ENCODE assay signal across 18 mouse cellular contexts in genomic region chr5:45065917-45066699, GRCm38 (mm10).
"Had no signal": no experiment of that assay in that cellular context is flagged by ENCODE, and none has a peak within 500 bp of the region (broad histone marks: within the 10 kb centered on the region; RNA-seq: fewer than 3 reads in every experiment).

No protein-coding gene starts in this region.

- H3K4me1 ChIP-seq: limb, embryonic 15.5 days; liver, embryonic 13.5 days; lung, embryonic 15.5 days; megakaryocyte, embryonic 14.5 days; midbrain, embryonic 12.5 days; neural tube, embryonic 15.5 days had no signal

- H3K4me3 ChIP-seq: left cerebral cortex, adult 2 months; limb, embryonic 15.5 days; liver, embryonic 13.5 days; lung, embryonic 15.5 days; megakaryocyte, embryonic 14.5 days; midbrain, embryonic 12.5 days; neural tube, embryonic 15.5 days had no signal

- H3K27ac ChIP-seq: left cerebral cortex, adult 2 months; limb, embryonic 15.5 days; liver, embryonic 13.5 days; lung, embryonic 15.5 days; macrophage; midbrain, embryonic 12.5 days; neural tube, embryonic 15.5 days had no signal

- ATAC-seq: intestine, embryonic 16.5 days; liver, postnatal 0 days; midbrain, embryonic 16.5 days had no signal

- H3K4me2 ChIP-seq: limb, embryonic 15.5 days; liver, embryonic 13.5 days; lung, embryonic 15.5 days; midbrain, embryonic 12.5 days; neural tube, embryonic 15.5 days had no signal

- H3K9me3 ChIP-seq: limb, embryonic 15.5 days; liver, embryonic 13.5 days; lung, embryonic 15.5 days; midbrain, embryonic 12.5 days; neural tube, embryonic 15.5 days had no signal

- H3K27me3 ChIP-seq: limb, embryonic 15.5 days; liver, embryonic 13.5 days; lung, embryonic 15.5 days; megakaryocyte, embryonic 14.5 days; midbrain, embryonic 12.5 days; neural tube, embryonic 15.5 days had no signal

- H3K36me3 ChIP-seq: limb, embryonic 15.5 days; liver, embryonic 13.5 days; lung, embryonic 15.5 days; midbrain, embryonic 12.5 days; neural tube, embryonic 15.5 days had no signal

- H3K9ac ChIP-seq: limb, embryonic 15.5 days; liver, embryonic 13.5 days; liver, postnatal 0 days; lung, embryonic 15.5 days; midbrain, embryonic 12.5 days; neural tube, embryonic 15.5 days had no signal

- DNase-seq: kidney, adult 2 months; kidney, postnatal 25 days; liver, embryonic 13.5 days; liver, postnatal 0 days; lung, postnatal 14 days; right cerebral cortex, postnatal 4 days; spleen, adult 18-20 months; thymus, adult 2 months; thymus, postnatal 4 days had no signal
